Mouse (Mus musculus): ENCODE data around the gene Gm10912. TPM values are rescaled to one million over a fixed set of nuclear protein-coding genes. Genes with fewer than 3 reads are reported as not detected.

Gene Gm10912
- polyA plus RNA-seq, 1 experiment, result 0.26 TPM

DNA sequence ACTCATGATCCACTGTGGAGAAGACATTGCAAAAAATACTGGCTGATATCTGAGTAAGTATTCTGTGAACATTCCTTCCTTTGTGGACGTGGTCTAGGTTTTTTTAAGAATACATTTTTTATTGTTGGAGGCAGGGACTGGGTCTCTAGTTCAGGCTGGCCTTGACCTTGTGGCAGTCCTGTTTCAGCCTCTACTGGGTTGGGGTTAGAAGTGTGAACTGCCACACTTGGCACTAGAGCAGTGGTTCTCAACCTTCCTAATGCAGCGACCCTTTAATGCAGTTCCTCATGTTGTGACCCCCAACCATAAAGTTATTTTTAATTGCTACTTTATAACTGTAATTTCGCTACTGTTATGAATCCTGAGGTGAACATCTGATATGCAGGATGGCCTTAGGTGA, 35.2 kb upstream of the Gm10912 start:
- Histone ChIP-seq H3K4me1 (replicated peaks; ENCODE audit: control insufficient read depth, insufficient read depth, low read length) (peaks cover 3% of the 10 kb centered on the region), H3K4me3 (ENCODE audit: control insufficient read depth, insufficient read depth, low read length) (no peak overlapping the region), H3K36me3 (ENCODE audit: control insufficient read depth, insufficient read depth, low read length) (peaks cover 22% of the 10 kb centered on the region), H3K27me3 (ENCODE audit: control insufficient read depth, insufficient read depth, low read length) (no peaks in the 10 kb centered on the region), H3K27ac (ENCODE audit: control insufficient read depth, insufficient read depth, low read length) (no peak overlapping the region)
- TF ChIP-seq POLR2A (IDR thresholded peaks at IDR 0.05; ENCODE audit: control insufficient read depth, extremely low read depth, insufficient read depth, low read length, poor library complexity) (no peak), CTCF (IDR thresholded peaks at IDR 0.05; ENCODE audit: borderline replicate concordance, control insufficient read depth, extremely low read depth, insufficient read depth, low read length, poor library complexity) (no peak)
- 89% methylated on average over 3 of the region's 3 CpGs for WGBS
- DNase-seq, result no peak

DNA sequence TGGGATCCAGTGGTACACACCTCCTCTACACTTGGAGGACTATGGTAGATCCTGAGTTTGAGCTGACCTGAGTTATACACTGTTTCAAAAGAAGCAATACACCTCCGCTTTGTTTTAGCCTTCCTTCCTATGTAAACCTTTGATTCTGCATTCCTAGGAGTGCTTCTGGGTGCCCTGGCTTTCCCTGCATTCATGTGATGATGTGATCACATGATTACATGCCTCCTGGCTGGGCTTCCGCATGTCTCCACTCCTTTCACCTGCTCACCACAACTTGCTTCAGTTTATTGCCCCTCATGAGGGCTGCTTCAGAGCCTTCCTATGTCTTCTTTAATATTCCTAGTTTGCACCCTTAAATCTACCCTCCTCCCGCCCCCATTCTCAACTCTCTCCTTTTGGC, 33.6 kb upstream of the Gm10912 start:
- Histone ChIP-seq H3K27me3 (ENCODE audit: control insufficient read depth, insufficient read depth, low read length) (no peaks in the 10 kb centered on the region), H3K4me1 (replicated peaks; ENCODE audit: control insufficient read depth, insufficient read depth, low read length) (peaks cover 3% of the 10 kb centered on the region), H3K27ac (ENCODE audit: control insufficient read depth, insufficient read depth, low read length) (no peak overlapping the region), H3K36me3 (ENCODE audit: control insufficient read depth, insufficient read depth, low read length) (peaks cover 35% of the 10 kb centered on the region), H3K4me3 (ENCODE audit: control insufficient read depth, insufficient read depth, low read length) (no peak overlapping the region)
- DNase-seq, result no peak
- 96% methylated on average over 3 of the region's 3 CpGs for WGBS
- no peak for TF ChIP-seq POLR2A (IDR thresholded peaks at IDR 0.05; ENCODE audit: control insufficient read depth, extremely low read depth, insufficient read depth, low read length, poor library complexity)
- no peak for TF ChIP-seq CTCF (IDR thresholded peaks at IDR 0.05; ENCODE audit: borderline replicate concordance, control insufficient read depth, extremely low read depth, insufficient read depth, low read length, poor library complexity)

GRCm38 (mm10) chr2:104034832-104035472, 30.7 kb upstream of the Gm10912 start:
- H3K27ac ChIP-seq (ENCODE audit: control insufficient read depth, insufficient read depth, low read length), result no peak overlapping the region
- no peaks in the 10 kb centered on the region for H3K4me1 ChIP-seq (replicated peaks; ENCODE audit: control insufficient read depth, insufficient read depth, low read length)
- no peaks in the 10 kb centered on the region for H3K27me3 ChIP-seq (ENCODE audit: control insufficient read depth, insufficient read depth, low read length)
- DNase-seq, result peak; percentile 51
- no peak overlapping the region for H3K4me3 ChIP-seq (ENCODE audit: control insufficient read depth, insufficient read depth, low read length)
- 41% methylated on average over 3 of the region's 3 CpGs for WGBS
- H3K36me3 ChIP-seq (ENCODE audit: control insufficient read depth, insufficient read depth, low read length), result peaks cover 56% of the 10 kb centered on the region
- TF ChIP-seq CTCF (IDR thresholded peaks at IDR 0.05; ENCODE audit: borderline replicate concordance, control insufficient read depth, extremely low read depth, insufficient read depth, low read length, poor library complexity), result no peak
- no peak for TF ChIP-seq POLR2A (IDR thresholded peaks at IDR 0.05; ENCODE audit: control insufficient read depth, extremely low read depth, insufficient read depth, low read length, poor library complexity)

DNA sequence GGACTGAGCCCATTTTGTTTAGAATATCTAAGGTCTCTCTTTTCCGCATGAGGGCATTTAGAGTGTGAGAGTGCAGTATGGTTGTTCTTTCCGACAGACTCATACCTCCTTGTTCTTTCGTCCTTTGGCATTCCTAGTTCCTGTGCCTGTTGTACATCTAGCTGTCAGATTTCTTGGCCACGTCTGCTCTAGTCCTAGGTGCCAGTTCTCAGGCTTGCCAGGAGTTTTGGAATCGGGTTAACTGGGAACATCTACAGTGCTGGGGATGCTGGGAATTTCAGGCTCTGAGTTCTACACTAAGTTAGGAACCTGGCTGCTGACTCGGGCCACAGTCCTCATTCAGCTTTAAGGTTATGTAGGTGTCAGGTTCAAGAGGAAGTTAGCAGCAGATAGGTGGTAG, 30.0 kb upstream of the Gm10912 start:
- DNase-seq, result no peak

DNA sequence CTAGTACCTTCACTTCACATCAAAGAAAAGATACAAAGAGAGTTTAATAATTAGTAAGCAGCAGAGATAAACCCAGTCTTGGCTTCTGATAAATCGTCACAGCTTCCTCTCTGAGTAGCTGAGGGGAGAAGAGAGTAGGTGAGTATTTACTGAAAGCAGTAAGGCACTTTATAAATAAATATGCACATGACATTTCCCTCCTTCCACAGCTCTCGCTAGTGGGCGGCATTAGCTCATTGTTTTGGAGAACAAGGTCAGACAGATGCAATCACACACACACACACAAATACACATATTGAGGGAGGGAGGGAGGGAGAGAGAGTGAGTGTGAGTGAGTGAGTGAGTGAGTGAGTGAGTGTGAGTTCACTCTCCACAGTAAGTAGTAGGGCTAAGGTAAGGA, 29.3 kb upstream of the Gm10912 start:
- TF ChIP-seq POLR2A (IDR thresholded peaks at IDR 0.05; ENCODE audit: control insufficient read depth, extremely low read depth, insufficient read depth, low read length, poor library complexity), result no peak
- no peak for TF ChIP-seq CTCF (IDR thresholded peaks at IDR 0.05; ENCODE audit: borderline replicate concordance, control insufficient read depth, extremely low read depth, insufficient read depth, low read length, poor library complexity)
- Histone ChIP-seq H3K4me1 (replicated peaks; ENCODE audit: control insufficient read depth, insufficient read depth, low read length) (no peaks in the 10 kb centered on the region), H3K27me3 (ENCODE audit: control insufficient read depth, insufficient read depth, low read length) (no peaks in the 10 kb centered on the region), H3K27ac (ENCODE audit: control insufficient read depth, insufficient read depth, low read length) (no peak overlapping the region), H3K4me3 (ENCODE audit: control insufficient read depth, insufficient read depth, low read length) (no peak overlapping the region), H3K36me3 (ENCODE audit: control insufficient read depth, insufficient read depth, low read length) (peaks cover 65% of the 10 kb centered on the region)
- no peak for DNase-seq
- 96% methylated on average over 3 of the region's 3 CpGs for WGBS

More for the DNA sequence above, 30.0 kb upstream of the Gm10912 start:
- H3K27ac ChIP-seq (ENCODE audit: control insufficient read depth, insufficient read depth, low read length), result no peak overlapping the region
- H3K4me3 ChIP-seq (ENCODE audit: control insufficient read depth, insufficient read depth, low read length), result no peak overlapping the region
- H3K27me3 ChIP-seq (ENCODE audit: control insufficient read depth, insufficient read depth, low read length), result no peaks in the 10 kb centered on the region
- TF ChIP-seq CTCF (IDR thresholded peaks at IDR 0.05; ENCODE audit: borderline replicate concordance, control insufficient read depth, extremely low read depth, insufficient read depth, low read length, poor library complexity) (no peak), POLR2A (IDR thresholded peaks at IDR 0.05; ENCODE audit: control insufficient read depth, extremely low read depth, insufficient read depth, low read length, poor library complexity) (no peak)
- WGBS, result 96% methylated on average over 6 of the region's 6 CpGs
- H3K36me3 ChIP-seq (ENCODE audit: control insufficient read depth, insufficient read depth, low read length), result peaks cover 63% of the 10 kb centered on the region
- no peaks in the 10 kb centered on the region for H3K4me1 ChIP-seq (replicated peaks; ENCODE audit: control insufficient read depth, insufficient read depth, low read length)

DNA sequence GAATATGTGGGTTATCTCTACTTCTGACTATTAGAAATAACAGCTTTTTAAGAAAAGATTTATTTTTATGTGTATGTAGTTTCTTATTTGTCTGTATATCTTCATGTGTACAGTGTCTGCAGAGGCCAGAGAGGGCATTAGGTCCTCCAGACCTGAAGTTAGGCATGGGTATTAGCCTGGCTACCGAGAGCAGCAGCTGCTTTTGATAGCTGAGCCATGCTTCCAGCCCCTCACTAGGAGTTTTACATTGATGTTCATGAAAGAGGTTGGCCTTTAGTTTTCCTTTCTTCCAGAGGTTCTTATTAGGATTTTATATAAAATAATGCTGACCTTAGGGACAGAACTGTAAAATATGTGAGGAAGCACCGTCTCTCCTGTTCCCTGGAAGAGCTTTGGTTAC, 27.4 kb upstream of the Gm10912 start:
- Histone ChIP-seq H3K27me3 (ENCODE audit: control insufficient read depth, insufficient read depth, low read length) (no peaks in the 10 kb centered on the region), H3K36me3 (ENCODE audit: control insufficient read depth, insufficient read depth, low read length) (peaks cover 63% of the 10 kb centered on the region), H3K4me1 (replicated peaks; ENCODE audit: control insufficient read depth, insufficient read depth, low read length) (no peaks in the 10 kb centered on the region), H3K27ac (ENCODE audit: control insufficient read depth, insufficient read depth, low read length) (no peak overlapping the region), H3K4me3 (ENCODE audit: control insufficient read depth, insufficient read depth, low read length) (no peak overlapping the region)
- 94% methylated on average over 2 of the region's 2 CpGs for WGBS
- DNase-seq, result no peak
- no peak for TF ChIP-seq POLR2A (IDR thresholded peaks at IDR 0.05; ENCODE audit: control insufficient read depth, extremely low read depth, insufficient read depth, low read length, poor library complexity)
- no peak for TF ChIP-seq CTCF (IDR thresholded peaks at IDR 0.05; ENCODE audit: borderline replicate concordance, control insufficient read depth, extremely low read depth, insufficient read depth, low read length, poor library complexity)

DNA sequence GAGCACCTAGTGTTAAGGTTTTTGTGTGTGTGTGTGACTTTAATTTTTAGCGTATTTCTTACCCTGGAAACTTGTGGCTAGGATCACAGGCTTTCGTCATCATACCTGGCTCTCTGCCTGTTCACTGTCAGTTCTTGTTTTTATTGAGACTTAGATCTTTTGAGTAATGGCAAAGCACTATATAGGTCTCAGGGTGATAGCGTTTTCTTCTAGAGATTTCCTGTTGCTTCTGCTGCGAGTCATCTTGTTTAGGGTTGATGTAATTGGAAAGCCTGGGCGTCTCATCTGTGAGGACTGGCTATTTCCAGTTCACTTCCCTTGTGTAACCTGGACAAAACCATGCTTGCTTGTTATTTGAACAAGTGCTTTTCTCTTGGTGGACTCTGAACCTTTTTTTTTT, 24.0 kb upstream of the Gm10912 start:
- H3K36me3 ChIP-seq (ENCODE audit: control insufficient read depth, insufficient read depth, low read length), result peaks cover 60% of the 10 kb centered on the region
- no peak for DNase-seq
- no peak overlapping the region for H3K4me3 ChIP-seq (ENCODE audit: control insufficient read depth, insufficient read depth, low read length)
- TF ChIP-seq POLR2A (IDR thresholded peaks at IDR 0.05; ENCODE audit: control insufficient read depth, extremely low read depth, insufficient read depth, low read length, poor library complexity), result no peak
- TF ChIP-seq CTCF (IDR thresholded peaks at IDR 0.05; ENCODE audit: borderline replicate concordance, control insufficient read depth, extremely low read depth, insufficient read depth, low read length, poor library complexity), result no peak
- H3K4me1 ChIP-seq (replicated peaks; ENCODE audit: control insufficient read depth, insufficient read depth, low read length), result no peaks in the 10 kb centered on the region
- whole genome bisulfite sequencing, result 86% methylated on average over 5 of the region's 5 CpGs
- H3K27me3 ChIP-seq (ENCODE audit: control insufficient read depth, insufficient read depth, low read length), result no peaks in the 10 kb centered on the region
- H3K27ac ChIP-seq (ENCODE audit: control insufficient read depth, insufficient read depth, low read length), result no peak overlapping the region
